In the genomic region with DNA sequence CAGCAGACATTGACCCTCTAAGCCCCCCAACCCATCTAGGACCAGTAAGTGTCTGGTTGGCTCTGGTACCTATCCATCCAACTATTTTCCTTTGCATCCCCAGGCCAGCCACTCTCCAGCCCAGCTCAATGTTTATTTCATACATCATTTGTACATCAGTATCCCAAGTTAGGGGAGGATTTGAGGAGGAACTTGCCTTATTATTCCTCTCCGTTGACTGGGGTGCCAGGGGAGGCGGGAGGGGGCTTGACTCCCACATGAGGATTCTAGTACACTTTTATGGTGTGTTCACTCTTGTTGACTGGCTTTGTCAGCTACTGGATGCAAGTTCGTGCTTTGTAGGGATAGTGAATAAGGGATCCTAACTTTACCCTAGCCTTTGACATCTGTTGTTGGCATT, we compare ENCODE assay signal across 9 mouse cellular contexts. TPM values are rescaled to one million over a fixed set of nuclear protein-coding genes. Genes with fewer than 3 reads are reported as not detected.
A peak's percentile ranks its signal among the peaks of the same experiment; 100 is the strongest.
DNase-seq lines count a peak whose midpoint lies in the region; ATAC-seq and TF ChIP-seq lines count a peak whose summit lies in the region.
"Had no signal": no experiment of that assay in that cellular context is flagged by ENCODE, and none has a peak within 500 bp of the region (broad histone marks: within the 10 kb centered on the region; RNA-seq: fewer than 3 reads in every experiment).

No protein-coding gene starts in this region.

- TF ChIP-seq EP300 in MEL (IDR thresholded peaks at IDR 0.05; ENCODE audit: low read depth in 1 of 2, low read length in 2 of 2) = no peak
- TF ChIP-seq EP300 in liver, postnatal 0 days (IDR thresholded peaks at IDR 0.05; ENCODE audit: low read depth) = no peak

- intact Hi-C loops in heart, postnatal 14 days (cut with DNase I) = loop anchor here (5.0 kb wide), 2 partner anchors 141 to 246 kb away; no protein-coding TSS in a partner anchor

- WGBS in heart, embryonic 14.5 days = 89% methylated on average over 3 of the region's 3 CpGs
- 50% methylated on average over 3 of the region's 3 CpGs for WGBS in forebrain, embryonic 16.5 days
- 63% methylated on average over 3 of the region's 3 CpGs for WGBS in liver, postnatal 0 days (ENCODE audit: insufficient replicate concordance)

- TF ChIP-seq POLR2A in MEL (IDR thresholded peaks at IDR 0.05; ENCODE audit: control insufficient read depth in 1 of 2, insufficient read depth in 1 of 2, low read depth in 1 of 2, low read length in 2 of 2, poor library complexity in 1 of 2) = no peak

- no peak for DNase-seq in heart, postnatal 14 days
- DNase-seq in MEL (ENCODE audit: low read depth, low spot score) = no peak
- DNase-seq in liver, postnatal 0 days = no peak
- no peak for DNase-seq in right cerebral cortex, adult 18-20 months
- DNase-seq in retina, embryonic 14.5 days (ENCODE audit: low spot score) = no peak
- DNase-seq in ovary, postnatal 36 days (ENCODE audit: low spot score) = no peak

- H3K9ac ChIP-seq in heart, embryonic 14.5 days (ENCODE audit: low read length) = peak overlapping the region; percentile 99
- H3K9ac ChIP-seq in MEL (ENCODE audit: control insufficient read depth, low read depth, low read length, poor library complexity, severe bottlenecking) = peak overlapping the region; percentile 96
- peak overlapping the region; percentile 78; the same call in 1 of the 2 replicates for H3K9ac ChIP-seq in forebrain, embryonic 16.5 days (replicated peaks; ENCODE audit: low read depth, low read length)
- no peak overlapping the region for H3K9ac ChIP-seq in liver, postnatal 0 days (replicated peaks)

- TF ChIP-seq RAD21 in MEL (IDR thresholded peaks at IDR 0.05; ENCODE audit: low read depth, low read length) = no peak

- peaks cover 10% of the 10 kb centered on the region; the same call in 1 of the 2 replicates for H3K36me3 ChIP-seq in heart, embryonic 14.5 days (ENCODE audit: control insufficient read depth, insufficient read depth, low read length)
- H3K36me3 ChIP-seq in MEL (ENCODE audit: control insufficient read depth in 1 of 2, insufficient read depth in 2 of 2, low read length in 2 of 2) = peaks cover 0 to 16% of the 10 kb centered on the region in 2 experiments; a peak in 2 of 4 replicates
- H3K36me3 ChIP-seq in forebrain, embryonic 16.5 days (ENCODE audit: control insufficient read depth, insufficient read depth) = no peaks in the 10 kb centered on the region
- no peaks in the 10 kb centered on the region for H3K36me3 ChIP-seq in liver, postnatal 0 days (replicated peaks; ENCODE audit: insufficient read depth, low read length)

- no peaks in the 10 kb centered on the region for H3K9me3 ChIP-seq in heart, embryonic 14.5 days (ENCODE audit: control insufficient read depth, low read length)
- H3K9me3 ChIP-seq in MEL (replicated peaks; ENCODE audit: insufficient read depth, low read length) = no peaks in the 10 kb centered on the region
- no peaks in the 10 kb centered on the region for H3K9me3 ChIP-seq in forebrain, embryonic 16.5 days (ENCODE audit: control insufficient read depth, low read length)
- H3K9me3 ChIP-seq in liver, postnatal 0 days (ENCODE audit: low read length) = no peaks in the 10 kb centered on the region

- no peak for TF ChIP-seq CTCF in MEL (IDR thresholded peaks at IDR 0.05 in 2 of 3, conservative IDR thresholded peaks at IDR 0.05 in 1 of 3; ENCODE audit: control insufficient read depth in 1 of 3, insufficient read depth in 1 of 3, low read depth in 2 of 3, low read length in 3 of 3, poor library complexity in 1 of 3, severe bottlenecking in 1 of 3)
- TF ChIP-seq CTCF in liver, postnatal 0 days (IDR thresholded peaks at IDR 0.05; ENCODE audit: low read depth) = no peak

- H3K27me3 ChIP-seq in heart, embryonic 14.5 days (ENCODE audit: control insufficient read depth, insufficient read depth, low read length) = no peaks in the 10 kb centered on the region
- H3K27me3 ChIP-seq in MEL (ENCODE audit: control insufficient read depth in 1 of 2, insufficient read depth in 2 of 2, low read length in 2 of 2) = no peaks in the 10 kb centered on the region
- H3K27me3 ChIP-seq in forebrain, embryonic 16.5 days (replicated peaks; ENCODE audit: control insufficient read depth, insufficient read depth, low read length) = peaks cover 3% of the 10 kb centered on the region; the same call in 1 of the 2 replicates
- H3K27me3 ChIP-seq in liver, postnatal 0 days (ENCODE audit: insufficient read depth, low read length) = no peaks in the 10 kb centered on the region
- H3K27me3 ChIP-seq: Patski had no signal

- ATAC-seq in heart, embryonic 14.5 days (ENCODE audit: insufficient number of reproducible peaks, insufficient read depth, low FRiP score, low read depth) = no peak
- ATAC-seq in forebrain, embryonic 16.5 days = no peak
- ATAC-seq in liver, postnatal 0 days = no peak
- ATAC-seq: Patski had no signal

- peak overlapping the region in 1 of 2 experiments; percentile 89; a peak in 1 of 4 replicates for H3K27ac ChIP-seq in heart, embryonic 14.5 days (replicated peaks in 1 of 2; ENCODE audit: control insufficient read depth in 1 of 2, insufficient read depth in 1 of 2, low read depth in 2 of 2, low read length in 2 of 2)
- no peak overlapping the region for H3K27ac ChIP-seq in MEL (ENCODE audit: control insufficient read depth, low read depth, low read length)
- H3K27ac ChIP-seq in forebrain, embryonic 16.5 days (ENCODE audit: low read length) = no peak overlapping the region; the same call in 1 of the 2 replicates
- no peak overlapping the region for H3K27ac ChIP-seq in liver, postnatal 0 days (ENCODE audit: low read depth)

- peak overlapping the region; percentile 82 for H3K4me2 ChIP-seq in heart, embryonic 14.5 days (ENCODE audit: low read length)
- peak overlapping the region; percentile 87 for H3K4me2 ChIP-seq in forebrain, embryonic 16.5 days (ENCODE audit: low read length)
- peak overlapping the region; percentile 90 for H3K4me2 ChIP-seq in liver, postnatal 0 days (ENCODE audit: low read depth, low read length)

- H3K4me1 ChIP-seq in heart, embryonic 14.5 days (ENCODE audit: control insufficient read depth in 2 of 2, insufficient read depth in 2 of 2, low read length in 2 of 2) = peaks cover 7 to 38% of the 10 kb centered on the region in 2 experiments
- peaks cover 4 to 19% of the 10 kb centered on the region in 2 experiments for H3K4me1 ChIP-seq in MEL (ENCODE audit: control insufficient read depth in 1 of 2, insufficient read depth in 2 of 2, low read length in 2 of 2)
- H3K4me1 ChIP-seq in forebrain, embryonic 16.5 days (replicated peaks; ENCODE audit: control insufficient read depth, insufficient read depth, low read length) = peaks cover 41% of the 10 kb centered on the region
- peaks cover 13% of the 10 kb centered on the region for H3K4me1 ChIP-seq in liver, postnatal 0 days (ENCODE audit: insufficient read depth)

- H3K4me3 ChIP-seq in heart, embryonic 14.5 days (ENCODE audit: control insufficient read depth in 1 of 2, insufficient read depth in 1 of 2, low read depth in 1 of 2, low read length in 2 of 2) = peak overlapping the region; percentile 2 to 98; a peak in 3 of 4 replicates
- peak overlapping the region; percentile 67 to 88 for H3K4me3 ChIP-seq in MEL (ENCODE audit: control insufficient read depth in 1 of 2, insufficient read depth in 1 of 2, low read depth in 2 of 2, low read length in 2 of 2)
- peak overlapping the region; percentile 57 for H3K4me3 ChIP-seq in forebrain, embryonic 16.5 days (replicated peaks; ENCODE audit: low read length)
- H3K4me3 ChIP-seq in liver, postnatal 0 days (ENCODE audit: low read depth, low read length) = peak overlapping the region; percentile 90

- H3K79me2 ChIP-seq in MEL (ENCODE audit: control insufficient read depth, insufficient read depth, low read length, poor library complexity) = peaks cover 48% of the 10 kb centered on the region

RNA-seq across cellular contexts. Expression of a gene that starts 6.6 kb away (rescaled TPM):
- 8.7 and 9.6 TPM in 2 replicates for polyA plus RNA-seq in heart, embryonic 14.5 days (2014; fragmentation: Nextera tagmentation; extraction: Ambion mirVana)
- 10 to 100 TPM; 28.3 to 33.8 TPM for total RNA-seq in heart, postnatal 14 days (2021)
- total RNA-seq in MEL (2012; rRNA removed) = 5.1 and 6.8 TPM in 2 replicates
- 10 to 100 TPM in 1 of 2 experiments, not detected in 1; 24.6 TPM for polyA plus RNA-seq in MEL (2012; ENCODE audit: insufficient read depth in 1 of 2, insufficient read length in 2 of 2, low read depth in 1 of 2, low replicate concordance in 2 of 2, missing spikeins in 1 of 2)
- polyA plus RNA-seq in forebrain, embryonic 16.5 days (2015; fragmentation: Nextera tagmentation; extraction: Ambion mirVana) = 16.5 and 20.2 TPM in 2 replicates
- polyA plus RNA-seq in liver, postnatal 0 days (2015; fragmentation: Nextera tagmentation; extraction: Ambion mirVana) = 2.8 and 4.0 TPM in 2 replicates

RNA-seq across cellular contexts. Expression of a gene that starts 9.4 kb away (rescaled TPM):
- 44.3 and 49.8 TPM in 2 replicates for polyA plus RNA-seq in heart, embryonic 14.5 days (2014; fragmentation: Nextera tagmentation; extraction: Ambion mirVana)
- total RNA-seq in heart, postnatal 14 days (2021) = 10 to 100 TPM; 12.5 to 16.9 TPM
- total RNA-seq in MEL (2012; rRNA removed) = 73.8 and 79.8 TPM in 2 replicates
- polyA plus RNA-seq in MEL (2012; ENCODE audit: insufficient read depth in 1 of 2, insufficient read length in 2 of 2, low read depth in 1 of 2, low replicate concordance in 2 of 2, missing spikeins in 1 of 2) = 10 to 100 TPM in 1 of 2 experiments, not detected in 1; 61.1 TPM
- 66.8 and 74.7 TPM in 2 replicates for polyA plus RNA-seq in forebrain, embryonic 16.5 days (2015; fragmentation: Nextera tagmentation; extraction: Ambion mirVana)
- polyA plus RNA-seq in liver, postnatal 0 days (2015; fragmentation: Nextera tagmentation; extraction: Ambion mirVana) = 27.5 and 27.7 TPM in 2 replicates

RNA-seq across cellular contexts. Expression of a gene that starts 21.3 kb away (rescaled TPM):
- not detected in 2 replicates for polyA plus RNA-seq in heart, embryonic 14.5 days (2014; fragmentation: Nextera tagmentation; extraction: Ambion mirVana)
- not detected for total RNA-seq in heart, postnatal 14 days (2021)
- total RNA-seq in MEL (2012; rRNA removed) = not detected in 2 replicates
- not detected for polyA plus RNA-seq in MEL (2012; ENCODE audit: insufficient read depth in 1 of 2, insufficient read length in 2 of 2, low read depth in 1 of 2, low replicate concordance in 2 of 2, missing spikeins in 1 of 2)
- not detected in 2 replicates for polyA plus RNA-seq in forebrain, embryonic 16.5 days (2015; fragmentation: Nextera tagmentation; extraction: Ambion mirVana)
- 0.13 and 0.26 TPM in 2 replicates for polyA plus RNA-seq in liver, postnatal 0 days (2015; fragmentation: Nextera tagmentation; extraction: Ambion mirVana)
- polyA plus RNA-seq: Patski had no signal

RNA-seq across cellular contexts. Expression of a gene that starts 21.6 kb away (rescaled TPM):
- 296 and 340 TPM in 2 replicates for polyA plus RNA-seq in heart, embryonic 14.5 days (2014; fragmentation: Nextera tagmentation; extraction: Ambion mirVana)
- total RNA-seq in heart, postnatal 14 days (2021) = 100 to 1,000 TPM; 322 to 323 TPM
- 531 and 548 TPM in 2 replicates for total RNA-seq in MEL (2012; rRNA removed)
- 100 to 1,000 TPM in 1 of 2 experiments, not detected in 1; 550 TPM for polyA plus RNA-seq in MEL (2012; ENCODE audit: insufficient read depth in 1 of 2, insufficient read length in 2 of 2, low read depth in 1 of 2, low replicate concordance in 2 of 2, missing spikeins in 1 of 2)
- polyA plus RNA-seq in forebrain, embryonic 16.5 days (2015; fragmentation: Nextera tagmentation; extraction: Ambion mirVana) = 498 and 517 TPM in 2 replicates
- polyA plus RNA-seq in liver, postnatal 0 days (2015; fragmentation: Nextera tagmentation; extraction: Ambion mirVana) = 165 and 177 TPM in 2 replicates

RNA-seq across cellular contexts. Expression of a gene that starts 34.8 kb away (rescaled TPM):
- polyA plus RNA-seq in heart, embryonic 14.5 days (2014; fragmentation: Nextera tagmentation; extraction: Ambion mirVana) = 0.11 and 0.16 TPM in 2 replicates
- under 1 TPM; 0.02 TPM for total RNA-seq in heart, postnatal 14 days (2021)
- total RNA-seq in MEL (2012; rRNA removed) = 0.10 TPM in 1 of 2 replicates, not detected in the other
- polyA plus RNA-seq in MEL (2012; ENCODE audit: insufficient read depth in 1 of 2, insufficient read length in 2 of 2, low read depth in 1 of 2, low replicate concordance in 2 of 2, missing spikeins in 1 of 2) = under 1 TPM in 1 of 2 experiments, not detected in 1; 0.15 TPM
- 0.05 and 0.15 TPM in 2 replicates for polyA plus RNA-seq in forebrain, embryonic 16.5 days (2015; fragmentation: Nextera tagmentation; extraction: Ambion mirVana)
- polyA plus RNA-seq in liver, postnatal 0 days (2015; fragmentation: Nextera tagmentation; extraction: Ambion mirVana) = 0.01 and 0.06 TPM in 2 replicates
